ENCODE assay signal across 19 mouse cellular contexts in the genomic region with DNA sequence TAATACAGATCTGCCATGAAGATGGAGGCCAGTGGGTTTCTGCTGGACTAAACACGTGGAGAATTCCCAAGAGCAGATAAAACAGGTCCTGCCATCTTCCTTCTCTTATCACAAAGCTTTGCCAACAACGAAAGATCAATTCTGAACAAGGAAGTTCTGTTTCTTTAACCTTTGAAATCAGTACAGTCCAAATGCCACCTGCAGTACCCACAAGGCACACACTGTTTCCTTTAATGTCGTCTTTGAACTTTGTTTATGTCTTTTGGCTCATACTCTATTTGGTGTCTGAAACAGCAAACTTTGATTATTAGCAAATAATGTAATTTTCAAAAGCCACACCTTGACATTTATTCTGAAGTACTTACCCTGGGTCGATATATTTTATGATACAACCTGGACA.
"Had no signal": no experiment of that assay in that cellular context is flagged by ENCODE, and none has a peak within 500 bp of the region (broad histone marks: within the 10 kb centered on the region; RNA-seq: fewer than 3 reads in every experiment).

No protein-coding gene starts in this region.

- H3K9ac ChIP-seq: lung, embryonic 14.5 days; midbrain, embryonic 12.5 days; neural tube, embryonic 13.5 days; neural tube, embryonic 15.5 days had no signal

- H3K36me3 ChIP-seq: midbrain, embryonic 10.5 days; midbrain, embryonic 12.5 days; neural tube, embryonic 13.5 days; neural tube, embryonic 15.5 days had no signal

- DNase-seq: lung, adult 18-20 months; lung, embryonic 14.5 days; lung, postnatal 10 days; lung, postnatal 4 days; midbrain, embryonic 14.5 days; retina, postnatal 1 day; right cerebral cortex, adult 18-20 months; right cerebral cortex, postnatal 25 days; right cerebral cortex, postnatal 4 days; spleen, adult 18-20 months; thymus, adult 2 months; thymus, postnatal 14 days; thymus, postnatal 36 days had no signal

- H3K4me2 ChIP-seq: lung, embryonic 14.5 days; midbrain, embryonic 12.5 days; neural tube, embryonic 13.5 days; neural tube, embryonic 15.5 days had no signal

- H3K27ac ChIP-seq: midbrain, embryonic 10.5 days; midbrain, embryonic 12.5 days; neural tube, embryonic 13.5 days; neural tube, embryonic 15.5 days had no signal

- H3K9me3 ChIP-seq: midbrain, embryonic 10.5 days; midbrain, embryonic 12.5 days; neural tube, embryonic 13.5 days; neural tube, embryonic 15.5 days had no signal

- H3K4me3 ChIP-seq: midbrain, embryonic 10.5 days; midbrain, embryonic 12.5 days; myocyte; neural tube, embryonic 13.5 days; neural tube, embryonic 15.5 days had no signal

- ATAC-seq: midbrain, embryonic 16.5 days had no signal

- H3K4me1 ChIP-seq: midbrain, embryonic 10.5 days; midbrain, embryonic 12.5 days; neural tube, embryonic 13.5 days; neural tube, embryonic 15.5 days had no signal

- H3K27me3 ChIP-seq: midbrain, embryonic 12.5 days; neural tube, embryonic 13.5 days; neural tube, embryonic 15.5 days had no signal
